Mouse (Mus musculus): ENCODE measurements around the gene Rad9a. TPM values are rescaled to one million over a fixed set of nuclear protein-coding genes. Genes with fewer than 3 reads are reported as not detected.

The Rad9a gene
- polyA plus RNA-seq, 1 experiment from 2014 or later, result 21.3 TPM

DNA sequence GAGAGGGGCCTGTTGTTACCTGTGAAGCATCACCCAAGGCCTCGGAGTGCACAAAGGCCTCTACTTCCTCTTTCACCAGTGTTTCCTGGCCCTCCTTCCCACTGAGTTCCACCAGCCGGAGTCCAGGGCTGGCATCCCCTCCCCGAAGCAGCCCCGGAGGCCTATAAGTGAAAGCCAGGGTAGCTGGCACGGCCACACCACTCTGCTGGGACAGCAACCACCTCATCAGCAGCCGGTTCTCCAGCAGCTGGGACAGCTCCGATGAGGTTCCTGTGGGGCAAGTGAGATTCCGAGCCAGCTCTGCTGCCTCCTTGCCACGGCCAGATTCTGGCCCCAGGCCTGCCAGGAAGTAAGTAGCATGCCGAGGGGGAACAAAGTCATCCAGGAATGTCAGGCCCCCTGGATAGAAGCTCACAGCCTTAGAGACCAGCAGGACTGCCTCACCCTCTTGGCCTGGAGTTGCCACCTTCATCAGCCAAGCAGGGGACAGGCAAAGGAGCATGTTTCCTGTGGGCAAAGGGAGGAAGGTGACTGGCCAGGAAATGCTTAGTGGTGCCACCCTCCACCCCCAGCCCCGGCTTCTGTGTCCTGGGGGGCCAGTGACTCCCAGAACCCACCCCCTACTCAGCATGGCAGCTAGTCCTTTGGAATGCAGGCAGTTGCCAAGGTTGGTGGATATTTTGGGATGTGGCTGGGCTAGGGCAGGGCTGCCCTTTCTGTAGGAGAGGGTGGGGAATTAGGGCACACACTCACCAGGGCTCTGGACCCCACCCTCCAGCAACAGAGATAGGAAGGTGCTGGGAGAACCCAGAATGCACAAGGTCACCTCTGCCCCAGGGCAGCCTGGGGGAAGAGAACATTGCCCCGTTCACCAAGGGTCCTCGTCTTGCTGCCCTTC lies 29.8 kb downstream of the Rad9a start:
- no peak overlapping the region for H3K4me3 ChIP-seq
- ATAC-seq (ENCODE audit: extremely low read depth, insufficient number of reproducible peaks, low FRiP score, low TSS enrichment), result no peak
- 0 out of 2 replicates have a peak overlapping the region, but pooled peaks have one; percentile 0 for H3K4me2 ChIP-seq
- 47% methylated on average over 13 of the region's 13 CpGs for WGBS
- H3K9ac ChIP-seq, result peak overlapping the region; percentile 51
- H3K36me3 ChIP-seq, result no peaks in the 10 kb centered on the region
- H3K9me3 ChIP-seq, result no peaks in the 10 kb centered on the region
- H3K27me3 ChIP-seq (replicated peaks), result 0 out of 2 replicates have a peak, but pooled peaks cover 3% of the 10 kb centered on the region
- H3K27ac ChIP-seq (replicated peaks), result peak overlapping the region; percentile 64
- peaks cover 56% of the 10 kb centered on the region for H3K4me1 ChIP-seq

DNA sequence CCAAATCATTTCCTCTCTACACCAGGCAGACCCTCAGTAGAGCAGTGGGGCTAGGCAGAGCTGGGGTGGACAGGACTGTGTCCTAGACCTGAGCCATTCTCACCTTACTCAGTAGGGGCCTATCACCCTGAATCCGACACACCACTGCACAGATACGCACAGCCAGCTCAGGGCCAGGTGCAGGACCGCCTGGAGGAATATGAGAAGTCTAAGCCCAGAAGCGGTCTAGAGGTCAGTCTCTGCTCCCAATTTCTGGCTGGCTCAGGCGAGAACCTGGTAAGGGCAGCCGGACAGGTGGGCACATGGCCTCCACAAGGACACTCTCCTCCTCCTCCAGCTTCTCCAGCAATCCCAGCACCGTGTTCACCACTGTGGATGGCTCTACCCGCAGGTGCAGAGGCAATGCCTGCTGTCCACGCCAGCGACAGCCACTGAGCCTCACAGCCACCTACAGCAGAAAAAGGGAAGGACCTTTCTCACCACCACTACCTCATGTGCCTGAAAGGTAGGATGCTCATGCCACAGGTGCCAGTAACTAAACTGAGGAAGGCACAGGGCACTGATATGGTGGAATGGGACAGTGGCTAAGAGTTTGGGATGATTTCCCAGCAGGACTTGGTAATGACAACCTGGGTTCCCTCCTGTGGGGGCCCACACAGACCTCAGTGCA lies 30.6 kb downstream of the Rad9a start:
- Histone ChIP-seq H3K27ac (replicated peaks) (peak overlapping the region; percentile 64), H3K9ac (peak overlapping the region; percentile 51)

GRCm38 (mm10) chr19:4169810-4170209 lies 31.7 kb downstream of the Rad9a start:
- Histone ChIP-seq H3K9ac (peak overlapping the region; percentile 87), H3K9me3 (no peaks in the 10 kb centered on the region)

More for the DNA sequence above, 30.6 kb downstream of the Rad9a start:
- no peak overlapping the region for H3K4me3 ChIP-seq
- H3K27me3 ChIP-seq (replicated peaks), result no peaks in the 10 kb centered on the region
- peaks cover 60% of the 10 kb centered on the region for H3K4me1 ChIP-seq
- 91% methylated on average over 10 of the region's 10 CpGs for WGBS
- no peak for ATAC-seq (ENCODE audit: extremely low read depth, insufficient number of reproducible peaks, low FRiP score, low TSS enrichment)
- no peaks in the 10 kb centered on the region for H3K36me3 ChIP-seq
- H3K9me3 ChIP-seq, result no peaks in the 10 kb centered on the region
- H3K4me2 ChIP-seq, result no peak overlapping the region

GRCm38 (mm10) chr19:4169378-4169784 lies 32.1 kb downstream of the Rad9a start:
- Histone ChIP-seq H3K4me2 (peak overlapping the region; percentile 78), H3K9me3 (no peaks in the 10 kb centered on the region), H3K27me3 (replicated peaks) (no peaks in the 10 kb centered on the region), H3K4me3 (peak overlapping the region; percentile 53), H3K4me1 (peaks cover 50% of the 10 kb centered on the region), H3K9ac (peak overlapping the region; percentile 87), H3K27ac (replicated peaks) (peak overlapping the region; percentile 89), H3K36me3 (no peaks in the 10 kb centered on the region)
- WGBS, result under 1% methylated on average over 43 of the region's 43 CpGs
- peak; percentile 90 for ATAC-seq (ENCODE audit: extremely low read depth, insufficient number of reproducible peaks, low FRiP score, low TSS enrichment)

More at GRCm38 (mm10) chr19:4169810-4170209, 31.7 kb downstream of the Rad9a start:
- ATAC-seq (ENCODE audit: extremely low read depth, insufficient number of reproducible peaks, low FRiP score, low TSS enrichment), result no peak; the same call in 1 of the 2 replicates
- Histone ChIP-seq H3K27me3 (replicated peaks) (no peaks in the 10 kb centered on the region), H3K27ac (replicated peaks) (peak overlapping the region; percentile 89), H3K4me2 (peak overlapping the region; percentile 78), H3K4me3 (peak overlapping the region; percentile 53), H3K4me1 (peaks cover 50% of the 10 kb centered on the region), H3K36me3 (no peaks in the 10 kb centered on the region)
- 7% methylated on average over 27 of the region's 27 CpGs for WGBS

DNA sequence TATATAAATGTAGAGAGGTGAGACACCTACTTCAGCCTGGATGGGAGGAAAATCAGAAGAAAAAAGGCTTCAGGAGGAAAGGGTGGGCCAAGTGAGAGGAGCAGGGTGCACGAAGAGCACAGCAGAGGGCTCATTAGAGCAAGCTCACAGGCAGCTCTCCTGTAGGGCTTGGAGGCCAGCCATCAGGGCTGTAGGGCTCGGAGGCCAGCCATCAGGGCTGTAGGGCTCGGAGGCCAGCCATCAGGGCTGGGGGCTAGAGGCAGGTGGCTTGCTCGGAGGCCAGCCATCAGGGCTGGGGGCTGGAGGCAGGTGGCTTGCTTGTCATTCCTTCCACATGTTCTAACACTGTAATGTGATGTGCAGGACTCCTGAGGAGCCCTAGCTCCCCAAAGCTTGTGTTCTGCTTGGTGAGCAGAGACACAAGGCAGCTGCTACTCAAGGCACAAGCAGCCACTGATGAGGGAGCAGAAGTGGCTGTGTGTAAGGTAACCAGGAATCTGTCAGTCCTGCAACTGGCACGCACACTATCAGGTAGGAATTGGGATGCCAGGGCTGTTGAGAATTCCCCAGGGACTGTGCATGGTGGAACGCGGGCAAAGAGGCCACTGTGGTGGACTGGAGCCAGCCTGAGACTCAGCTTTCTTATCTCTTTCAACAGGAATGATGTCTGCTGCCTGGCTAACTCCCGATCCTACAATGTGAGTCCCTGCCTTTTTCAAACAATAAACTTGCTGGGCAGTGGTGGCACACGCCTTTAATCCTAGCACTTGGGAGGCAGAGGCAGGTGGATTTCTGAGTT lies 34.6 kb downstream of the Rad9a start:
- Histone ChIP-seq H3K9ac (peak overlapping the region; percentile 68), H3K4me1 (peaks cover 52% of the 10 kb centered on the region), H3K27me3 (replicated peaks) (no peaks in the 10 kb centered on the region), H3K9me3 (no peaks in the 10 kb centered on the region), H3K27ac (replicated peaks) (peak overlapping the region; percentile 58), H3K4me2 (peak overlapping the region; percentile 0; the same call in 1 of the 2 replicates), H3K36me3 (peaks cover 1% of the 10 kb centered on the region; the same call in 1 of the 2 replicates), H3K4me3 (no peak overlapping the region)
- no peak for ATAC-seq (ENCODE audit: extremely low read depth, insufficient number of reproducible peaks, low FRiP score, low TSS enrichment)
- WGBS, result 38% methylated on average over 9 of the region's 9 CpGs

DNA sequence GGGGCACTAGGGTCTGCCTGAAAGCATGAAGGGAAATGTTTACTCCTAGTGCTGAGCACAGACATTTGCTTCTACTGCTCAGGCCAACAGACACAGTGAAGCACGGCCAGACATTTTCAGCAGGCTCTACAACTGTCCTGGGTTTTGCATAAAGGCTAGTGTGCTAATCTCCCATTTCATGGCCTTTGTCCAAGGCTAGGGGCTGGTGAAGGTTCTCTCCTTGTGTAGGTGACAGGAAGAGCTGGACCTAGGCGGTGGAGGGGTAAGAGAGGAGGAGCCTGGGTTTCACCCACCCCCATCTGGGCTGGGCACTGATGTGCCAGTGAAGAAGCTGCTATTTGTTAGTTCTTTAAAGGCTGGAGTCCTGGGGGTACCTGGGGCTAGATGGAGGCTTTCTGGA lies 36.7 kb downstream of the Rad9a start:
- H3K36me3 ChIP-seq, result peaks cover 19% of the 10 kb centered on the region
- H3K9me3 ChIP-seq, result no peaks in the 10 kb centered on the region
- no peaks in the 10 kb centered on the region for H3K27me3 ChIP-seq (replicated peaks)
- no peak overlapping the region for H3K27ac ChIP-seq (replicated peaks)
- H3K4me3 ChIP-seq, result no peak overlapping the region
- H3K4me2 ChIP-seq, result no peak overlapping the region
- no peak for ATAC-seq (ENCODE audit: extremely low read depth, insufficient number of reproducible peaks, low FRiP score, low TSS enrichment)
- H3K9ac ChIP-seq, result no peak overlapping the region
- WGBS, result 72% methylated on average over 2 of the region's 2 CpGs
- H3K4me1 ChIP-seq, result peaks cover 33% of the 10 kb centered on the region

DNA sequence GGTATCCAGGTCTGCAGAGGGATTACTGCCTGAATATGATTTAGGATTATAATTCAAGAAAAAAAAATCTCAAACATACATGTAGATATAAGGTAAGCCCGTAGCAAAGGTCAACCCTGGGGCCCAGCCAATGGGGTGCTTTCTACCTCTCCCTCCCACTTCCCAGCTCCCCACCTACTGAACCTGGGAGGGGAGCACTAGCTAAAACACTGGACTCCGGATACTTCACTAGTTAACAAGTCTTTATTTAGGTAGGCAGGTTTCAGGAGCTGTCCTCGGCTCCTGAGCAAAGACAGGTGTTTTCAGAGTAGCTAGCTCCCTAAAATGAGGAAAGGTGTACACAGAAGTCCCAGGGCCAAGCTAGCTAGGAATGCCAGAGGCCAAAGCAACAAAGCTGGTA lies 37.4 kb downstream of the Rad9a start:
- no peak overlapping the region for H3K9ac ChIP-seq
- WGBS, result 77% methylated on average over 3 of the region's 3 CpGs
- H3K36me3 ChIP-seq, result peaks cover 25% of the 10 kb centered on the region
- peaks cover 31% of the 10 kb centered on the region for H3K4me1 ChIP-seq
- H3K4me2 ChIP-seq, result no peak overlapping the region
- no peaks in the 10 kb centered on the region for H3K27me3 ChIP-seq (replicated peaks)
- H3K27ac ChIP-seq (replicated peaks), result no peak overlapping the region
- no peaks in the 10 kb centered on the region for H3K9me3 ChIP-seq
- no peak for ATAC-seq (ENCODE audit: extremely low read depth, insufficient number of reproducible peaks, low FRiP score, low TSS enrichment)
- no peak overlapping the region for H3K4me3 ChIP-seq

- WGBS, result 38% methylated on average over 4 of the region's 4 CpGs
- no peaks in the 10 kb centered on the region for H3K9me3 ChIP-seq
- peaks cover 28% of the 10 kb centered on the region for H3K4me1 ChIP-seq
- peak overlapping the region; percentile 97 for H3K4me2 ChIP-seq
- H3K9ac ChIP-seq, result peak overlapping the region; percentile 94
- peaks cover 31% of the 10 kb centered on the region for H3K36me3 ChIP-seq
- no peak for ATAC-seq (ENCODE audit: extremely low read depth, insufficient number of reproducible peaks, low FRiP score, low TSS enrichment)
- H3K4me3 ChIP-seq, result peak overlapping the region; percentile 82
- no peaks in the 10 kb centered on the region for H3K27me3 ChIP-seq (replicated peaks)
- peak overlapping the region; percentile 71 for H3K27ac ChIP-seq (replicated peaks)
These were observed 37.9 kb downstream of the Rad9a start for GRCm38 (mm10) chr19:4163543-4163887.

GRCm38 (mm10) chr19:4162646-4163542 lies 38.6 kb downstream of the Rad9a start, which contains the start of gene Rps6kb2:
Gene Rps6kb2, minus strand, starts transcription at chr19:4163354.
- WGBS, result 6% methylated on average over 42 of the region's 42 CpGs
- Histone ChIP-seq H3K9me3 (no peaks in the 10 kb centered on the region), H3K4me2 (peak within 1 kb of the TSS; percentile 97), H3K4me3 (peak within 1 kb of the TSS; percentile 82), H3K4me1 (peaks cover 27% of the 10 kb centered on the region), H3K9ac (peak within 1 kb of the TSS; percentile 94), H3K27ac (replicated peaks) (peak within 1 kb of the TSS; percentile 71), H3K27me3 (replicated peaks) (no peaks in the 10 kb centered on the region), H3K36me3 (peaks cover 37% of the 10 kb centered on the region)
- peak; percentile 73 for ATAC-seq (ENCODE audit: extremely low read depth, insufficient number of reproducible peaks, low FRiP score, low TSS enrichment)

- no peak overlapping the region for H3K4me3 ChIP-seq
- 93% methylated on average over 8 of the region's 8 CpGs for WGBS
- H3K27me3 ChIP-seq (replicated peaks), result no peaks in the 10 kb centered on the region
- H3K9me3 ChIP-seq, result no peaks in the 10 kb centered on the region
- H3K4me2 ChIP-seq, result no peak overlapping the region
- no peak overlapping the region for H3K9ac ChIP-seq
- ATAC-seq (ENCODE audit: extremely low read depth, insufficient number of reproducible peaks, low FRiP score, low TSS enrichment), result no peak
- H3K36me3 ChIP-seq, result peaks cover 62% of the 10 kb centered on the region
- peaks cover 16% of the 10 kb centered on the region for H3K4me1 ChIP-seq
- H3K27ac ChIP-seq (replicated peaks), result no peak overlapping the region
These were observed 42.4 kb downstream of the Rad9a start for GRCm38 (mm10) chr19:4159049-4159448.
